Mouse (Mus musculus) heart, postnatal 0 days (tissue): ENCODE measurements around the gene Itgb2l. TPM values are rescaled to one million over a fixed set of nuclear protein-coding genes. Genes with fewer than 3 reads are reported as not detected.
"Not testable (repeated sequence)": the region's sequence is repeated elsewhere in the genome, so short reads cannot be mapped to it uniquely, and the experiment has no call there.

Experiments used
- ATAC-seq: fragments of 200-750 bp; cut with Nextera tagmentation; 2 replicates; pipeline ENCODE4 v1.8.0; 2017; ENCODE audit warnings: low read depth, moderate number of reproducible peaks, moderate library complexity; ENCODE audit not compliant: insufficient read depth
- DNase-seq: peaks from one replicate; pipeline ENCODE4 v3.0.0-alpha.2; 2016; ENCODE audit warnings: low spot score
- H3K27ac ChIP-seq: fragments of 300-500 bp; sonication (generic); 2 replicates; pipeline ENCODE4 v1.5.1; 2014; ENCODE audit warnings: low read depth, mild to moderate bottlenecking
- H3K27me3 ChIP-seq: fragments of 300-500 bp; sonication (generic); 2 replicates; pipeline ENCODE4 v1.6.1; 2014; ENCODE audit warnings: low read length, mixed read lengths; ENCODE audit not compliant: control insufficient read depth, insufficient read depth
- H3K36me3 ChIP-seq: fragments of 300-500 bp; sonication (generic); replicated peaks from 2 replicates; pipeline ENCODE4 v1.6.1; 2014; ENCODE audit warnings: low read length, mixed read lengths; ENCODE audit not compliant: control insufficient read depth, insufficient read depth
- H3K4me1 ChIP-seq: fragments of 300-500 bp; sonication (generic); 2 replicates; pipeline ENCODE4 v1.6.1; 2014; ENCODE audit warnings: antibody characterized with exemption; ENCODE audit not compliant: control insufficient read depth, insufficient read depth
- H3K4me2 ChIP-seq: fragments of 300-500 bp; sonication (generic); 2 replicates; pipeline ENCODE4 v1.6.1; 2014; ENCODE audit warnings: low read depth, mild to moderate bottlenecking, low read length, moderate library complexity
- H3K4me3 ChIP-seq: fragments of 300-500 bp; sonication (generic); 2 replicates; pipeline ENCODE4 v1.5.1; 2014; ENCODE audit warnings: low read depth, low read length
- H3K9ac ChIP-seq: fragments of 300-500 bp; sonication (generic); replicated peaks from 2 replicates; pipeline ENCODE4 v1.6.1; 2014; ENCODE audit warnings: low read depth, low read length, mixed read lengths
- H3K9me3 ChIP-seq: fragments of 300-500 bp; sonication (generic); replicated peaks from 2 replicates; pipeline ENCODE4 v1.6.1; 2016; ENCODE audit warnings: low read length; ENCODE audit not compliant: control insufficient read depth
- CTCF ChIP-seq: IDR thresholded peaks from 2 replicates; pipeline ENCODE4 v1.5.1; 2016; ENCODE audit warnings: antibody characterized with exemption, control low read depth, low read depth
- EP300 ChIP-seq: IDR thresholded peaks from 2 replicates; pipeline ENCODE4 v1.6.1; 2016; ENCODE audit warnings: antibody characterized with exemption, low read depth
- WGBS: fragments of 180-500 bp; shearing (Covaris S2); extraction: QIAGEN DNeasy Blood & Tissue Kit; methylation state at CpG from one replicate; pipeline ENCODE4 v1.1.7; 2014; 5-methylcytosine and 5-hydroxymethylcytosine counted together
- polyA plus RNA-seq: library from polyadenylated mRNA; unstranded; fragments of >200 nt; fragmentation: Nextera tagmentation; extraction: Ambion mirVana; gene quantifications from 2 replicates; pipeline ENCODE4 v1.2.1, GENCODE M21; 2015
- total RNA-seq: library from RNA; depleted of rRNA; stranded (reverse); fragments of >200 nt; gene quantifications from 2 replicates; pipeline ENCODE4 v1.2.3, GENCODE M21; 2014; ENCODE audit warnings: low replicate concordance

The Itgb2l gene
- total and polyA plus RNA-seq, 2 experiments from 2014 or later = not detected

DNA sequence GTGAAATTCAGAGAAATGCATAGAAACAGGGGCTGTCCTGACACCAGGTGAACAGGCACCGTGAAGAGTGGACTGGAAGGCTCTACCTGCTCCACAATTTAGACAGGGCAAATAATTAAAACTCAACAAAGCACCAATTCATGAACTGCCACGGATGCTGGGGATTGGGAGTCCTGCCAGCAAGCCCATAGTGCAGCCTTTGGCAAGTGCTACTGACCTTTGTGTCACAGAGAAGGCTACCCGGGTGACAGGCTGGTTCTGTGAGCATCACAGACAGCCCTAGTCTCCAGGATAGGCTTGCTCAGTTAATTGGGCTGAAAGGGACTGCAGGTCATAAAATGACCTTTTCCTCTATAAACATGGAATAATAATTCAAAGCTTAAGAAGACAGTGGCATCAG is 17.4 kb upstream of the Itgb2l start:
- no peak overlapping the region for H3K27ac ChIP-seq
- ATAC-seq = no peak

DNA sequence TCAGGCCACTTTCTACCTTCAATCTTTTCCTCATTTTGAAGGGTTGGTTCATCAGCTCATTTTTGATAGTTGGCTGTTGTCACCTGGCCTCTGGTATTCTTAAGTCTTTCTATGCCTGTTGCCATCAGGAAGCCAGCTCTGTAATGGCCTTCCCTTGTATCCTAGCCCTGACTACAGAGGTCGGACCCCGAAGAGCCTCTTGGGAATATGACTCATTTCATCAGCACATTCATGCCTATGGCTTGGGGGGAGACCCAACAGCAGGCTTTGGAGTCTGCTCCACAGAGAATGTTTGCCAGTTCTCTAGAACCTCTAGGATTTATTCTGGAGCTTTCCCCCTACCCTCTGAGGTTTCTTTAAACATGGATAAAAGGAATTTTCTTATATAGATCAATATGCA is 15.9 kb upstream of the Itgb2l start:
- 70% methylated on average over 2 of the region's 2 CpGs for WGBS
- no peak overlapping the region for H3K4me3 ChIP-seq
- H3K9me3 ChIP-seq = no peaks in the 10 kb centered on the region
- no peak overlapping the region for H3K9ac ChIP-seq
- no peaks in the 10 kb centered on the region for H3K4me1 ChIP-seq
- no peaks in the 10 kb centered on the region for H3K27me3 ChIP-seq
- no peaks in the 10 kb centered on the region for H3K36me3 ChIP-seq
- no peak overlapping the region for H3K4me2 ChIP-seq
- DNase-seq = no peak
- no peak for TF ChIP-seq EP300
- TF ChIP-seq CTCF = no peak
- no peak overlapping the region for H3K27ac ChIP-seq
- ATAC-seq = no peak

More for the DNA sequence above, 17.4 kb upstream of the Itgb2l start:
- DNase-seq = no peak
- Histone ChIP-seq H3K36me3 (no peaks in the 10 kb centered on the region), H3K4me2 (no peak overlapping the region), H3K9ac (no peak overlapping the region), H3K4me1 (no peaks in the 10 kb centered on the region), H3K27me3 (no peaks in the 10 kb centered on the region), H3K9me3 (no peaks in the 10 kb centered on the region), H3K4me3 (no peak overlapping the region)
- whole genome bisulfite sequencing = 53% methylated on average over 3 of the region's 3 CpGs
- TF ChIP-seq EP300 (no peak), CTCF (no peak)

DNA sequence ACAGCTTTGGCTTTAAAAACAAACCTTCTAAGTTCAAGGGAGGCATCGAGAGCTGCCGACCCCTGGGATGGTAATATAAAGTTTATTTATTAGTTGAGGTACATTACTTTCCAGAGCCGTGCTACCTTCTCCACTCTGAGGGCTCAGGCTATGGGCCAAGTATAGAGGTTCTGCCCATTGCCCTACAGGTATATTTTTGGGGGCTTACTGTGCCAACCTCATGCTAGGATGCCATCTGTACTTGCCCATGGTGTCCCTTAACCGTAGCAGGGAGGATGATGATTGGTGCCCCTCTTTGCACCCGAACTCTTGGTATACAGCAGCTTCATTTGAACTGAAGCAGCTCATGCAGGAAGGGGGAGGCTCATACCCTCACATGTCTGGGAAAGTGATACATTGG is 14.2 kb upstream of the Itgb2l start:
- TF ChIP-seq EP300 (no peak), CTCF (no peak)
- 72% methylated on average over 5 of the region's 5 CpGs for WGBS
- H3K4me3 ChIP-seq = no peak overlapping the region
- ATAC-seq = no peak
- H3K27me3 ChIP-seq = no peaks in the 10 kb centered on the region
- no peak overlapping the region for H3K27ac ChIP-seq
- H3K9ac ChIP-seq = no peak overlapping the region
- no peak for DNase-seq
- no peaks in the 10 kb centered on the region for H3K4me1 ChIP-seq
- H3K36me3 ChIP-seq = no peaks in the 10 kb centered on the region
- H3K4me2 ChIP-seq = no peak overlapping the region
- no peaks in the 10 kb centered on the region for H3K9me3 ChIP-seq

DNA sequence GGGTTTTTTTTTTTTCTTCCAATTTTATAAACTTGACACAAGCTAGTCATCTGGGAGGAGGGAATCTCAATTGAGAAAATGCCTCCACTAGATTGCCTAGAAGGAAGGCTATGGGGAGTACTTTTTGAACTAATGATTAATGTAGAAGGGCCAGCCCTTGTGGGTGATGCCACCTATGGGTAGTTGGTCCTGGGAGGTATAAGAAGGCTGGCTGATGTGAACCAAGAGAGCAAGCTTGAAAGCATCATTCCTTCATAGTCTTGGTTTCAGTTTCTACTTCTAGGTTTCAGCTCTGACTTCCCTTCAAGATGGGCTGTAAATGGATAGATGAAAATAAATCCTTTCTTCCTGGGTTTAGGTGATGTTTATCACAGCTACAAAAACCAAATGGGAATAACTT is 10.7 kb upstream of the Itgb2l start:
- H3K27ac ChIP-seq = no peak overlapping the region
- H3K9ac ChIP-seq = no peak overlapping the region
- H3K4me3 ChIP-seq = no peak overlapping the region
- no peaks in the 10 kb centered on the region for H3K36me3 ChIP-seq
- H3K27me3 ChIP-seq = no peaks in the 10 kb centered on the region
- no peaks in the 10 kb centered on the region for H3K9me3 ChIP-seq
- ATAC-seq (no peak), DNase-seq (no peak)
- H3K4me1 ChIP-seq = no peaks in the 10 kb centered on the region
- no peak overlapping the region for H3K4me2 ChIP-seq
- TF ChIP-seq EP300 (no peak), CTCF (no peak)

DNA sequence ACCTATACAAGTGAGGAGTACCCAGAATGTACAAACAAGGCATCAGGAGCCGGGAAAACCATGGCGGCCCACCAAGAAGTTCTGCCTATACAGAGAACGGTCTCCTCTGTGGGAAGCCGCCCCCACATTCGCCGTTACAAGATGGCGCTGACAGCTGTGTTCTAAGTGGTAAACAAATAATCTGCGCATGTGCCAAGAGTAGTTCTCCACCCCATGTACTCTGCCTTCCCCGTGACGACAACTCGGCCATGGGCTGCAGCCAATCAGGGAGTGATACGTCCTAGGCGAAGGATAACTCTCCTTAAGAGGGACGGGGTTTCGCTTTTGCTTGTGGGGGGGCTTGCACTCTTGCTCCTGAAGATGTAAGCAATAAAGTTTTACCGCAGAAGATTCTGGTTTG is 7.5 kb upstream of the Itgb2l start:
- H3K4me1 ChIP-seq, H3K4me3 ChIP-seq, ATAC-seq, H3K27me3 ChIP-seq, H3K36me3 ChIP-seq, H3K4me2 ChIP-seq, H3K27ac ChIP-seq, DNase-seq, H3K9me3 ChIP-seq, H3K9ac ChIP-seq: not testable (repeated sequence)
- WGBS = 89% methylated on average over 13 of the region's 16 CpGs

DNA sequence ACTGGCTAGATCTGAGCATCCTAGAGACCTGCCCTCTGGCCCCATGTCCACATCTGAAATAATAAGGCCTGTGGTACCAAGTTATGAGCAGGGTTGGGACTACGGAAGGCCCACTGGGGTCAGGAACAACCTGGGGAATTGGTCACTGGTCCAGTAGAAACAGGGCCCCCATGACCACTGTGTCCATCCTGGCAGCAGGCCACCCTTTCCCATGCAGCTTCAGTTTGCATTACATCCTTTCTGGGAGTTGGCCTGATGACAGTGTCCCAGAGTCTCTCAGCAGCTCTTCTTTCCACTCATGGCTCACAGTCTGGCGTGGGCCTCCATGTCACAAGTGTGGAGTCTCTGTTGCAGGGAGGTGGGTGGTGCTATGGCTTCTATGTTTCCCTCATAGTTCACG is 1.6 kb downstream of the Itgb2l start:
- TF ChIP-seq EP300 (no peak), CTCF (no peak)
- no peak for ATAC-seq

More for the DNA sequence above, 1.6 kb downstream of the Itgb2l start:
- no peak overlapping the region for H3K4me3 ChIP-seq
- H3K4me2 ChIP-seq = no peak overlapping the region
- H3K9ac ChIP-seq = no peak overlapping the region
- H3K4me1 ChIP-seq = no peaks in the 10 kb centered on the region
- no peak overlapping the region for H3K27ac ChIP-seq
- WGBS = 70% methylated on average over 3 of the region's 3 CpGs
- H3K36me3 ChIP-seq = no peaks in the 10 kb centered on the region
- DNase-seq = no peak
- no peaks in the 10 kb centered on the region for H3K27me3 ChIP-seq
- H3K9me3 ChIP-seq = no peaks in the 10 kb centered on the region
